ENCODE assay signal across 8 mouse cellular contexts in the genomic region with DNA sequence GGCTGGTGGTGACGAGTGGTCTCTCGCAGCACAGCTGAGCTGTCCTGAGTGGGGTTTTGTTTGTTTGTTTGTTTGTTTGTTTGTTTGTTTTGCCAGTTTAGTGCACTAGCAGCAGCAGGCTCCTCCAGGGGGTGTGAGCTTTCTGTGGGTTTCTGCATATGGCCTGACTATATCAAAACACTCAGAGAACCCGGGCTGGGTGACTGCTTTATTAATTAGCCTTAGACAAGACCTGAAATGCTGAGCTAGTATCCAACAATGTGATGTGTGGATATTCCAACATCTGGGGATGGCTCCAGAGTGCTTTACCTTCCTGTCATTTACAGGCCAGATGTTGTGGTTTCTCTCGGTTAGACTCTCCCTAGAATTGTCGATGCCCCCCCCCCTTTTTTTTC. TPM values are rescaled to one million over a fixed set of nuclear protein-coding genes. Genes with fewer than 3 reads are reported as not detected.
DNase-seq lines count a peak whose midpoint lies in the region; ATAC-seq and TF ChIP-seq lines count a peak whose summit lies in the region.

No protein-coding gene starts in this region.

- no peak for TF ChIP-seq CTCF in Patski (IDR thresholded peaks at IDR 0.05)

- H3K27ac ChIP-seq in heart, embryonic 14.5 days (replicated peaks in 1 of 2; ENCODE audit: control insufficient read depth in 1 of 2, insufficient read depth in 1 of 2, low read depth in 2 of 2, low read length in 2 of 2): peak overlapping the region in 1 of 2 experiments; percentile 85; a peak in 1 of 4 replicates
- H3K27ac ChIP-seq in hindbrain, embryonic 12.5 days: peak overlapping the region; percentile 73; the same call in 1 of the 2 replicates

- H3K4me1 ChIP-seq in heart, embryonic 14.5 days (ENCODE audit: control insufficient read depth in 2 of 2, insufficient read depth in 2 of 2, low read length in 2 of 2): peaks cover 3 to 6% of the 10 kb centered on the region in 2 experiments; a peak in 2 of 4 replicates
- H3K4me1 ChIP-seq in hindbrain, embryonic 12.5 days: peaks cover 4% of the 10 kb centered on the region; the same call in 1 of the 2 replicates

- peak overlapping the region; percentile 84 for H3K9ac ChIP-seq in heart, embryonic 14.5 days (ENCODE audit: low read length)
- H3K9ac ChIP-seq in hindbrain, embryonic 12.5 days: peak overlapping the region; percentile 45; the same call in 1 of the 2 replicates

- H3K4me2 ChIP-seq in heart, embryonic 14.5 days (ENCODE audit: low read length): peak overlapping the region; percentile 98
- peak overlapping the region; percentile 95 for H3K4me2 ChIP-seq in hindbrain, embryonic 12.5 days (replicated peaks)

- H3K36me3 ChIP-seq in heart, embryonic 14.5 days (ENCODE audit: control insufficient read depth, insufficient read depth, low read length): no peaks in the 10 kb centered on the region
- H3K36me3 ChIP-seq in hindbrain, embryonic 12.5 days: no peaks in the 10 kb centered on the region

- CTCF ChIA-PET in Patski (lab: Charles Lee): interaction anchor here (1.8 to 2.8 kb wide), 4 partner anchors 10 to 222 kb away, joined by 6 to 16 read pairs (median 8); no protein-coding TSS in a partner anchor

- no peaks in the 10 kb centered on the region for H3K27me3 ChIP-seq in heart, embryonic 14.5 days (ENCODE audit: control insufficient read depth, insufficient read depth, low read length)
- no peaks in the 10 kb centered on the region for H3K27me3 ChIP-seq in Patski
- peaks cover 14% of the 10 kb centered on the region; the same call in 1 of the 2 replicates for H3K27me3 ChIP-seq in hindbrain, embryonic 12.5 days

- WGBS in heart, embryonic 14.5 days: 12% methylated on average over 5 of the region's 5 CpGs
- 24% methylated on average over 5 of the region's 5 CpGs for WGBS in hindbrain, embryonic 12.5 days

- peak overlapping the region; percentile 68 to 85 for H3K4me3 ChIP-seq in heart, embryonic 14.5 days (ENCODE audit: control insufficient read depth in 1 of 2, insufficient read depth in 1 of 2, low read depth in 1 of 2, low read length in 2 of 2)
- peak overlapping the region; percentile 78 for H3K4me3 ChIP-seq in hindbrain, embryonic 12.5 days

- no peaks in the 10 kb centered on the region for H3K9me3 ChIP-seq in heart, embryonic 14.5 days (ENCODE audit: control insufficient read depth, low read length)
- H3K9me3 ChIP-seq in hindbrain, embryonic 12.5 days (replicated peaks): no peaks in the 10 kb centered on the region

- no peak for DNase-seq in heart, adult 18-20 months
- no peak for DNase-seq in Patski (ENCODE audit: low read depth, low spot score)
- DNase-seq in gastrocnemius, postnatal 4 days (ENCODE audit: low spot score in 2 of 2): no peak
- DNase-seq in frontal cortex, postnatal 36 days (ENCODE audit: low spot score in 2 of 2): no peak
- no peak for DNase-seq in kidney, adult 8-10 months

- in situ Hi-C loops in Patski (cut with MboI; ENCODE audit: low pct_unique_long_range_greater_than_20kb): loop anchor here (5.0 kb wide), 1 partner anchor 249 kb away; no protein-coding TSS in a partner anchor

- 0 out of 2 replicates have a peak, but pooled peaks have one; percentile 3 for ATAC-seq in heart, embryonic 14.5 days (ENCODE audit: insufficient number of reproducible peaks, insufficient read depth, low FRiP score, low read depth)
- peak; percentile 19 for ATAC-seq in Patski
- no peak; the same call in 1 of the 2 replicates for ATAC-seq in hindbrain, embryonic 12.5 days (ENCODE audit: low FRiP score)
- ATAC-seq in megakaryocyte-erythroid progenitor cell, adult 5-6 weeks (replicated peaks; ENCODE audit: low FRiP score, low TSS enrichment, poor library complexity, severe bottlenecking): peak; percentile 53

- POLR2A ChIA-PET in Patski (lab: Charles Lee): interaction anchor here (0.8 to 1.3 kb wide), 3 partner anchors 17 to 234 kb away, joined by 3 to 4 read pairs (median 3); no protein-coding TSS in a partner anchor

RNA-seq across cellular contexts. Expression of a gene that starts 0.3 kb away (rescaled TPM):
- 13.2 and 13.3 TPM in 2 replicates for polyA plus RNA-seq in heart, embryonic 14.5 days (2014; fragmentation: Nextera tagmentation; extraction: Ambion mirVana)
- 10 to 100 TPM; 31.5 to 32.9 TPM for total RNA-seq in heart, adult 18-20 months (2021)
- 16.9 TPM for polyA plus RNA-seq in Patski (2021)
- polyA plus RNA-seq in hindbrain, embryonic 12.5 days (2016; fragmentation: Nextera tagmentation; extraction: Ambion mirVana): 3.3 and 3.6 TPM in 2 replicates
- 1.1 TPM in 1 of 2 replicates, not detected in the other for total RNA-seq in megakaryocyte-erythroid progenitor cell, adult 5-6 weeks (2014; fragmentation: Nextera tagmentation)
- 0.11 and 0.33 TPM in 2 replicates for total RNA-seq in megakaryocyte-erythroid progenitor cell, adult 5-6 weeks (2017)
- total RNA-seq in gastrocnemius, postnatal 4 days (2021): 1 to 10 TPM; 3.0 to 3.8 TPM

RNA-seq across cellular contexts. Expression of a gene that starts 31.4 kb away (rescaled TPM):
- 194 and 198 TPM in 2 replicates for polyA plus RNA-seq in heart, embryonic 14.5 days (2014; fragmentation: Nextera tagmentation; extraction: Ambion mirVana)
- total RNA-seq in heart, adult 18-20 months (2021): 100 to 1,000 TPM; 762 to 848 TPM
- polyA plus RNA-seq in Patski (2021): 194 TPM
- polyA plus RNA-seq in hindbrain, embryonic 12.5 days (2016; fragmentation: Nextera tagmentation; extraction: Ambion mirVana): 56.9 and 58.9 TPM in 2 replicates
- 28.2 and 31.9 TPM in 2 replicates for total RNA-seq in megakaryocyte-erythroid progenitor cell, adult 5-6 weeks (2014; fragmentation: Nextera tagmentation)
- 44.7 and 49.6 TPM in 2 replicates for total RNA-seq in megakaryocyte-erythroid progenitor cell, adult 5-6 weeks (2017)
- 100 to 1,000 TPM; 247 to 255 TPM for total RNA-seq in gastrocnemius, postnatal 4 days (2021)

Comparison
In these comparisons a context has a peak if more than half of its experiments do, and no peak if none do; other contexts are left out.
1. RNA of a gene that starts 0.3 kb away (total RNA-seq): 31.5 to 32.9 TPM in heart, adult 18-20 months; 3.0 to 3.8 TPM in gastrocnemius, postnatal 4 days and 0.11 to 1.1 TPM in megakaryocyte-erythroid progenitor cell, adult 5-6 weeks; every median in the first group is over 4 times any median in the second.
2. RNA of a gene that starts 31.4 kb away (total RNA-seq): 762 to 848 TPM in heart, adult 18-20 months and 247 to 255 TPM in gastrocnemius, postnatal 4 days; 28.2 to 49.6 TPM in megakaryocyte-erythroid progenitor cell, adult 5-6 weeks; every median in the first group is over 4 times any median in the second.